Mouse (Mus musculus): ENCODE data around the gene R3hdm2.

R3hdm2 gene

DNA sequence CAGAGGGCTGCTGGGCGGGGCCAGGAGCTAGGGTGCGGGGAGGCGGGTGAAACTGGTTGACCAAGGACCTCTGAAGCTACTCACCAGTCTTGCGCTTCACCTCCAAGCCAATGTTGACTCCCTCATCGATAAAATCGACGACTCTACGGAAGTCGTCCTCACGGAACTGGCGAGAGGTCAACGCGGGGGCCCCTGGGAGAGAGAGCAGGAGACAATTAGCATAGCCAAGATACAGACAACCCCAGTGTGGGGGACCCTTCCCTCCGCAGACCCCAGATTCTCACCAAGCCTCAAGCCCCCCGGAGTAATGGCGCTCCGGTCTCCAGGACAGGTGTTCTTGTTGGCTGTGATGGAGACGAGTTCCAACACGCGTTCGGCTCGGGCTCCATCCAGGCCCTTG lies 137.8 kb downstream of the R3hdm2 start:
- no peak for DNase-seq (ENCODE audit: low spot score in 2 of 2)

DNA sequence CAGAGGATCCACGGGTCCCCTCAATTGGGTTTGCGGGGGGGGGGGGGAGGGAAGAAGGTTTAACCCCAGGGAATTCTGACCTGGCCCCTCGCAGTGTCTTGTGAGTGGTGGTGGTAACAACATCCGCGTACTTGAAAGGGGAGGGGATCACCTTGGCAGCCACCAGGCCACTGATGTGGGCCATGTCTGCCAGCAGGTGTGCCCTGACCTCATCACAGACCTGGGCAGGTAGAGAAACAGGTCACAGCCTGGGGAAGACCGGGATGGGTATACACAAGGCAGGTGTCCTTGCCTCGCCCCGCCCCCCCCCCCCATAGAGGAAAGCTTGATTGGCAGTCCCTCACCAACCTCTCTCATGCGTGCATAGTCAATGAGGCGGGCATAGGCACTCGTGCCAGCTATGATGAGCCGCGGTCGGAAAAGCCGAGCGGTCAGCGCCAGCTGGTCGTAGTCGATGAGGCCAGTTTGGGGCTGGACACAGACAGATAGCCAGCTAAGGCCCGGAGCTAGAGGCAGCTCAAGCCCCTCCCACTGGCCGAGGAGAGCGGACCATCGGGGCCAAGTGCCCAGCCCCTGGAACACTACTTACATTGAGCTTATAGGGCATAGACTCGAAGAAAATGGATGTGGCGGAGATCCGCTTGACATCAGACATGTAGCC lies 139.0 kb downstream of the R3hdm2 start:
- DNase-seq (ENCODE audit: low spot score in 2 of 2): no peak

GRCm38 (mm10) chr10:127519903-127520713 lies 140.0 kb downstream of the R3hdm2 start:
- no peak for DNase-seq (ENCODE audit: low spot score in 2 of 2)

GRCm38 (mm10) chr10:127520714-127521357 lies 140.7 kb downstream of the R3hdm2 start:
- no peak for DNase-seq (ENCODE audit: low spot score in 2 of 2)

DNA sequence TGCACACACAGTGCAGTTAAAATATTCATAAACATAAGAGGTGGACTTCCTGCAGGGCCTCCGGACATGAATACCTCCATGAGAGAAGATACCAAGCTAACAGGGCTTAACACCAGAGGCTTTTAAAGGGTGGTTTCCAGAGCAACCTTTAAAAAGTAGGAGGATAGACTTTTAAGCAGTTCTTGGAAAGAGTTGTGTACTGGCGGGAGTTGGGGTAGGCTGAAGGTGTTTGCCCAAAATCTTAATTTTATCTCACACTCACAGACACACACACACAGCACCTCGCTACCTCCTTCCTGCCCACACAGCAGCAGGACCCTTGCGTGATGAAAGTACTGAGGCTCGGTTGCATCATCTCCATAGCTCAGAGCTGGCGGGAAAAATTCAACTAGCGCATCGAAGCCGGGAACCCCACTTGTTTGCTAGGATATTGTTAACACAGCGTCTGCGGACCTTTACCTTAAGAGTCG lies 141.5 kb downstream of the R3hdm2 start:
- DNase-seq (ENCODE audit: low spot score in 2 of 2): no peak

DNA sequence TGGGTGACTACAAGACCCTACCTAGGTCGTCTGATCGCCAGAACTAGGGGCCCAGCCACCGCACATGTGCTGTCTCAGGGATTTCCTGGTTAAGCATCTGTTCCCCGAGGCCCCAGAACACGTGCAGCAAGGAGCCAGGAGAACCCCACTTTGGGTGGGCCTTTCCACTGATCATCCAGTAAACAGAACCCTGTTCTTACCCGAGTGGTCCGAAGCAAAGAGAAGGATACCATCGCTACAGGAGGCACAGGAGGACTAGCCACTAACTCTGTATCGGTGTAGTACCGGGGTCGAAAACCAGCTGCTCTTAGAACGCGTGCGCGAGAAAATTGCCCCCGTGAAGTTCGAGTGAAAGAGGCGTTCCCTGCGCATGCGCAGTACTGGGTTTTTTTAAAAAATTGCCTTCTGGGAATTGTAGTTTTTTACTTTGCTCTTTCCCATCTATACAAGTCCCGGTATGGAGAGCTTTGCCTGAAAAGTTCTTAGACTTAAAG lies 142.0 kb downstream of the R3hdm2 start, which contains the start of gene Shmt2:
TSS of gene Shmt2 (minus strand) at position 357 of the 494 bp plus-strand sequence.
- DNase-seq (ENCODE audit: low spot score in 2 of 2): peak; percentile 77 to 85

- no peak for DNase-seq (ENCODE audit: low spot score in 2 of 2)
Observed at GRCm38 (mm10) chr10:127524646-127525255, 144.6 kb downstream of the R3hdm2 start.

DNA sequence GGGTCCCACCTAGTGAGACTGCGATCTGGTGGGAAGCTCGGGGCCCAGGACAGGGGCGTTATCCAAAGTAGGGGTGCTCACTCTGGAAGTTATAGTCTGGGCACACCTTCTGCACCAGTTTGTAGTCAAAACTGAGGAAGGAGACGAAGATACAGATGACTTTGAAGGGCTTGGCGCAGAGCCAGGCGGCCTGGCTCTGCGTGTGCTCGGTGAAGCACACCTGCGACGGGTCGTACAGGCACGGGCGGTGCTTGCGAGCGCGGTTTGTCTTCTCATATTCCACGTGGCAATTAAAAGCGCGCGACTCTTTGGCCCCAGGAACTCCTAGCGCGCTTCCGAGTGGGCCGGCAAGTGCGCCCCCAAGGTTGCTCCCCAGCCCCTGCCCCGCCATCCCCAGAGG lies 145.9 kb downstream of the R3hdm2 start:
- DNase-seq (ENCODE audit: low spot score in 2 of 2): no peak

GRCm38 (mm10) chr10:127526681-127527080 lies 146.6 kb downstream of the R3hdm2 start:
- DNase-seq (ENCODE audit: low spot score in 2 of 2): no peak

GRCm38 (mm10) chr10:127527481-127527880 lies 147.4 kb downstream of the R3hdm2 start:
- DNase-seq (ENCODE audit: low spot score in 2 of 2): no peak

DNA sequence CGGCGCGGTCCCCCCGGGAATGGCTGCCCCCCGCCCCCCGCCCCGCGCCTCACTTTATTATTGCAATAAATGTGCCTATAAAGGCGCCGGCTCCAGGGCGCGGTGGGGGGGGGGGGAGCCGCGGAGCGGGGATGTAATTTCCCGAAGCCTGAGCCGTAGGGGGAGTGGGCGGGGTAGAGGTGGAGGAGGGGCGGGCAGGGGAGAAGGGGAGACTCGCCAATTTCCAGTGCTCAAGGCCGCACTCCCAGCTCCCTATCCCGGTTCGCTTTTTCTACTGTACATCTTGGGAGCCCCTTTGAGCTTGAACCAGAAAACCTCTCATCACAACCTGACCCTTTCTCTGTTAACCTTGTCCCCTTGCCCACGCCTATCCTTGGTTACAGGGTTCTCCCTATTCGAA lies 150.8 kb downstream of the R3hdm2 start:
- no peak for DNase-seq (ENCODE audit: low spot score in 2 of 2)

- no peak for DNase-seq (ENCODE audit: low spot score in 2 of 2)
Observed at GRCm38 (mm10) chr10:127531548-127531947, 151.4 kb downstream of the R3hdm2 start.

DNA sequence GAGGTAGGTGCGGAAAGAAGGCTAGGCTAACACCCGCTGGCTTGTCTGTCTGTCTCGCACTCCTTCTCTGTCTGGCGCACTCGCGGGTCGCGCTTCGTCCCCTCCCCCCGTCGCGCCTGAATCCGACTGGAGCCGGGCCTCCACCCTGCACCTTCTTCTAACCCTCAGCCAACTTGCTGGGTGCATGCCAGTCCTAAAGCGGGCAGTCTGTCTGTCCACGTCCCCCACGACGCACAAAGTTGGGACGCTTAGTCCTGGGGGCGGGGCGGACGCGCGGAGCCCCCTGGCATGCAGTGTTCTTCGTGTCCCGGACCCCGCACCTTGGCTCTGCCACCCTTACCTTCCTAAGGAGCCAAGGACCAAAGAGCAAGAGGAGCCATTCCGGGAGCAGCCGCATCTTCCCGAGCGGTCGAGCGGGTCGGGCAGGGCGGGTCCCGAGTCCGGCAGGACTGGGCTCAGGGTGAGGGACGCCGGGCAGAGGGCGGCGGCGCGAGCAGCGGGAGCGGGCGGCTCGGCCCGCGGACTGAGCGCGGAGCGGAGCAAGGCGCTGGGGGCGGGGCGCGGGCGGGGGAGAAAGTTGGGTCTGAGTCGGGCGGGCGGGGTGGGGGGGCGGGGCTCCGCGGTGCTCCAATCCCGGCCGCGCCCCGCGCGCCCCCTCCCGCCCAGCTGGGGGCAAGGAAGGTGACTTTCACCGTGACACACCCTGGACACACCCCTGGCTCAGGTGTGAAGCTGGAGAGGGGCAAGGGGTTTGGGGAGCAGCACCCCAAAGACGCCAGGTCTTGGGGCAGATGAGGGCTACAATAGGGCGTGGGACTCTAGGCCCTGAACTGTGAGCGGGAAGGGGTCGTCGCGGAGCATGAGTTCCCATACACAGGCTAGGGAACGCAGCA lies 154.2 kb downstream of the R3hdm2 start, which contains the start of gene Nxph4:
TSS of gene Nxph4 (minus strand) at position 524 of the 893 bp plus-strand sequence.
- DNase-seq (ENCODE audit: low spot score in 2 of 2): peak in 1 of 2 experiments; percentile 22

DNA sequence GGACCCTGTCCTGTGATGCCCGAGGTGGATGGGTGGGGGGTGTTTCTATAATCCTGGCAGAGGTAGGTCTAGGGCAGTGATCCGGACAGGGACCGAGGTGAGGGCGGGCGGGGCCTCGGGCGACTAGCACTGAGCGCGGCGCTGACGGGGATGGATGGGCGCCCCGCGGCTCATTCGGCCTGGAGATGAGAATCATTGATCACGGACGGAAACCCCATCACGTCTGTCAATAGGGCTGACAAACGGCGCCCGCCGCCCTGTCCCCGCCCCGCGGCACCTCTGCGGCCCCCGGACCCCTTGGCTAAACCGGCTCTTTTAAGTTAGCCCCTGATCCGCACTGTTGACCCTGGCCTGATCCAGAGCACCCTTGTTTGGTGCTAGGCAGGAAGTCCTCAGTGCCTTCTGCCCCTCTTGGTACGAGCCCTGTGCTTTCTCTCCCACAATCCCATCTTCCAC lies 154.8 kb downstream of the R3hdm2 start:
- DNase-seq (ENCODE audit: low spot score in 2 of 2): no peak

GRCm38 (mm10) chr10:127536586-127537314 lies 156.6 kb downstream of the R3hdm2 start:
- peak in 1 of 2 experiments; percentile 32 for DNase-seq (ENCODE audit: low spot score in 2 of 2)

- peak; percentile 56 to 57 for DNase-seq (ENCODE audit: low spot score in 2 of 2)
Observed at GRCm38 (mm10) chr10:127537854-127538583, 157.9 kb downstream of the R3hdm2 start.

GRCm38 (mm10) chr10:127541510-127541909 lies 161.4 kb downstream of the R3hdm2 start:
- DNase-seq (ENCODE audit: low spot score in 2 of 2): no peak

- DNase-seq (ENCODE audit: low spot score in 2 of 2): no peak
Observed at GRCm38 (mm10) chr10:127542084-127542483, 162.0 kb downstream of the R3hdm2 start.

DNA sequence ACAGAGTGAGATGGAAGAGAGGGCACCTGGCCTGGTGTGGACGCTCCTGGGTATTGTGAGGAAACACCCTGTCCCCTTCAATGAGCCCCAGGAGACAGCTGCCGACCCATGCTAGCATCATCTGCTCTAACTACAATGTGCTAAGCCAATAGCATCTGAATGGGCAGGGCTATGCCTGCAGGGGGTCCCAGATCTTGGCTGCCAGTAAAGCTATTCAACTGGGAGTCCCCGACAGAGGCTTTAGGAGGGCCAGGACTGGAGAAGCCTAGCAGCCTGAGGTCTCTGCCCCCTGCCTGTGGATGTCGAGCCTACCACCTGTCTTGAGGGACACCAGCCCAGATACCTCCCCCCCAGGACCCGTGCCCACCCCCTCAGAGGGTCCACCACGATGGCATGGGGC lies 162.6 kb downstream of the R3hdm2 start:
- DNase-seq (ENCODE audit: low spot score in 2 of 2): no peak
